Mouse (Mus musculus) retina, postnatal 7 days (tissue): ENCODE measurements around the gene Vmn1r120.
"Not testable (repeated sequence)": the region's sequence is repeated elsewhere in the genome, so short reads cannot be mapped to it uniquely, and the experiment has no call there.

Source experiments
- DNase-seq: peaks from one replicate; pipeline ENCODE4 v3.0.0-alpha.2; 2012; ENCODE audit warnings: low read depth, low spot score

The Vmn1r120 gene

DNA sequence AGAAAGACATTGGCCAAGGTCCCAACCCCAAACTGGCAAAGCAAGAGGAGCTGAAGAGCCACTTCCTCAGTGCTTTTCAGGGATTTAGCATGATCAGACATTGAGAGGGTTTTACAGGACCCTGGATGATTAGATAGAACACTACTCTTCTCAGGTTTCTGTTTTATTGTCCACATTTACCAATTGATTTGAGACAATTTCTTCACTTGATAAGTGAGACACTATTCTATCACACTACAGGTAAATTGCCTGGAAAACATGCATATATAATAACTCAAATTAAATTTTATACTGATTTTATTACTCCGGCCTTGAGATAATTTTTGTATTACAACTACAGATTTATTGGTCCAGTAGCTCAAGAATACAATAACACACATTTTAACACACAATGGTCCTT lies at the start of gene Vmn1r120:
TSS of gene Vmn1r120 (minus strand) at position 101 of the 400 bp plus-strand sequence.
- DNase-seq: not testable (repeated sequence)

DNA sequence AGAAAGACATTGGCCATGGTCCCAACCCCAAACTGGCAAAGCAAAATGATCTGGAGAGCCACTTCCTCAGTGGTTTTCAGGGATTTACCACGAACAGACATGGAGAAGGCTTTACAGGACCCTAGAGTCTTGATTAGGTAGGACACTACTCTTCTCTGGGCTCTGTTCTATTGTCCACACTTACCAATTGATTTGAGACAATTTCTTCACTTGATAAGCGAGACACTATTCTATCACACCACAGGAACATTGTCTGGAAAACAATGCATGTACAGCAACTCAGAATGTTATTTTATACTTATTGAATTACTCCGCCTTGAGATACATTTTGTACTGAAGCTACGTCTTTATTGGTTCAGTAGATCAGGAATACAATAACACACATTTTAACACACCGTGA lies 44.8 kb upstream of the Vmn1r120 start, which contains the start of gene Vmn1r121:
TSS of gene Vmn1r121 (minus strand) at position 101 of the 400 bp plus-strand sequence.
- DNase-seq: not testable (repeated sequence)

DNA sequence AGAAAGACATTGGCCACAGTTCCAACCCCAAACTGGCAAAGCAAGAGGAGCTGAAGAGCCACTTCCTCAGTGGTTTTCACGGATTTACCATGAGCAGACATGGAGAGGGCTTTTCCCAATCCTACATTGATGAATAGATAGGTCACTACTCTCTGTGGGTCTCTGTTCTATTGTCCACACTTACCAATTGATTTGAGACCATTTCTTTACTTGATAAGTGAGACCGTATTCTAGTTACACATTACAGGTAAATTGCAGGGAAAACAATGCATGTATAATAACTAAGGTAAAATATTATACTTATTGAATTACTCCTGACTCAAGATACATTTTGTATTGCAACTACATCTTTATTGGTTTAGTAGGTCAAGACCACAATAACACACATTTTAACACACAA lies 41.2 kb downstream of the Vmn1r120 start, which contains the start of gene Vmn1r119:
TSS of gene Vmn1r119 (minus strand) at position 101 of the 400 bp plus-strand sequence.
- DNase-seq: not testable (repeated sequence)
